In genomic region chr7:35232796-35233455, GRCm38 (mm10) we compare ENCODE assay signal across 17 mouse cellular contexts. TPM values are rescaled to one million over a fixed set of nuclear protein-coding genes. Genes with fewer than 3 reads are reported as not detected.
DNase-seq lines count a peak whose midpoint lies in the region; ATAC-seq and TF ChIP-seq lines count a peak whose summit lies in the region.
"Had no signal": no experiment of that assay in that cellular context is flagged by ENCODE, and none has a peak within 500 bp of the region (broad histone marks: within the 10 kb centered on the region; RNA-seq: fewer than 3 reads in every experiment).

No protein-coding gene starts in this region.

- no peaks in the 10 kb centered on the region for H3K36me3 ChIP-seq in heart, embryonic 11.5 days (ENCODE audit: control insufficient read depth, insufficient read depth, low read length)
- H3K36me3 ChIP-seq in midbrain, embryonic 10.5 days, result no peaks in the 10 kb centered on the region
- no peaks in the 10 kb centered on the region for H3K36me3 ChIP-seq in midbrain, embryonic 16.5 days (ENCODE audit: control insufficient read depth, insufficient read depth, low read length)
- no peaks in the 10 kb centered on the region for H3K36me3 ChIP-seq in limb, embryonic 11.5 days (ENCODE audit: control insufficient read depth, insufficient read depth, low read length)
- H3K36me3 ChIP-seq in forebrain, embryonic 15.5 days, result no peaks in the 10 kb centered on the region
- H3K36me3 ChIP-seq: embryonic facial prominence, embryonic 15.5 days; forebrain, embryonic 12.5 days had no signal

- H3K9me3 ChIP-seq in heart, embryonic 11.5 days (replicated peaks; ENCODE audit: control insufficient read depth, low read length), result no peaks in the 10 kb centered on the region
- peaks cover 7% of the 10 kb centered on the region; the same call in 1 of the 2 replicates for H3K9me3 ChIP-seq in midbrain, embryonic 10.5 days (replicated peaks)
- no peaks in the 10 kb centered on the region for H3K9me3 ChIP-seq in midbrain, embryonic 16.5 days (replicated peaks; ENCODE audit: control insufficient read depth, low read length, poor library complexity, severe bottlenecking)
- H3K9me3 ChIP-seq in limb, embryonic 11.5 days (ENCODE audit: control insufficient read depth, low read length), result no peaks in the 10 kb centered on the region
- H3K9me3 ChIP-seq in forebrain, embryonic 15.5 days, result no peaks in the 10 kb centered on the region

- ATAC-seq in heart, embryonic 11.5 days (replicated peaks; ENCODE audit: insufficient number of reproducible peaks, low FRiP score, low TSS enrichment), result no peak
- no peak for ATAC-seq in midbrain, embryonic 16.5 days
- ATAC-seq in limb, embryonic 11.5 days (ENCODE audit: insufficient number of reproducible peaks, low FRiP score, low TSS enrichment, low read depth), result no peak
- no peak for ATAC-seq in forebrain, embryonic 15.5 days (replicated peaks)

- peak overlapping the region; percentile 9; the same call in 1 of the 2 replicates for H3K4me2 ChIP-seq in heart, embryonic 11.5 days
- H3K4me2 ChIP-seq in midbrain, embryonic 16.5 days (ENCODE audit: low read length), result no peak overlapping the region
- H3K4me2 ChIP-seq in limb, embryonic 11.5 days (ENCODE audit: low read depth, severe bottlenecking), result no peak overlapping the region; the same call in 1 of the 2 replicates
- no peak overlapping the region for H3K4me2 ChIP-seq in forebrain, embryonic 15.5 days (replicated peaks)

- intact Hi-C loops in heart, postnatal 36 days (cut with DNase I), result loop anchor here (10.0 kb wide), 1 partner anchor 178 kb away; the partner anchor contains the start of gene Cebpg
- intact Hi-C loops in gastrocnemius, adult 2 months (cut with DNase I), result no loop called here

- 25% methylated on average over 13 of the region's 13 CpGs for WGBS in heart, embryonic 11.5 days (ENCODE audit: insufficient replicate concordance)
- WGBS in midbrain, embryonic 10.5 days, result 26% methylated on average over 13 of the region's 13 CpGs
- WGBS in midbrain, embryonic 16.5 days, result 30% methylated on average over 13 of the region's 13 CpGs
- 25% methylated on average over 13 of the region's 13 CpGs for whole genome bisulfite sequencing in limb, embryonic 11.5 days
- WGBS in forebrain, embryonic 15.5 days, result 35% methylated on average over 13 of the region's 13 CpGs

- no peak overlapping the region for H3K9ac ChIP-seq in heart, embryonic 11.5 days (ENCODE audit: low read depth, low read length)
- no peak overlapping the region for H3K9ac ChIP-seq in midbrain, embryonic 16.5 days (ENCODE audit: low read depth, low read length)
- H3K9ac ChIP-seq in limb, embryonic 11.5 days (ENCODE audit: low read length), result no peak overlapping the region
- H3K9ac ChIP-seq in forebrain, embryonic 15.5 days (replicated peaks), result no peak overlapping the region
- H3K9ac ChIP-seq: embryonic facial prominence, embryonic 15.5 days; forebrain, embryonic 12.5 days; liver, embryonic 14.5 days had no signal

- no peaks in the 10 kb centered on the region for H3K27me3 ChIP-seq in heart, embryonic 11.5 days (ENCODE audit: control insufficient read depth, insufficient read depth, low read length)
- H3K27me3 ChIP-seq in midbrain, embryonic 10.5 days (ENCODE audit: low read depth, poor library complexity, severe bottlenecking), result no peaks in the 10 kb centered on the region
- H3K27me3 ChIP-seq in midbrain, embryonic 16.5 days (ENCODE audit: control insufficient read depth, insufficient read depth, low read depth, low read length), result no peaks in the 10 kb centered on the region
- no peaks in the 10 kb centered on the region for H3K27me3 ChIP-seq in limb, embryonic 11.5 days (ENCODE audit: control insufficient read depth, insufficient read depth, low read length)
- no peaks in the 10 kb centered on the region for H3K27me3 ChIP-seq in forebrain, embryonic 15.5 days
- H3K27me3 ChIP-seq: embryonic facial prominence, embryonic 15.5 days; forebrain, embryonic 12.5 days had no signal

- DNase-seq in heart, postnatal 36 days, result no peak
- DNase-seq in midbrain, embryonic 10.5 days (ENCODE audit: low spot score), result peak; percentile 27
- DNase-seq in embryo, embryonic 10 days (ENCODE audit: low spot score), result peak; percentile 70
- peak; percentile 47 for DNase-seq in limb, embryonic 11.5 days (ENCODE audit: low spot score)
- no peak for DNase-seq in gastrocnemius, adult 2 months
- DNase-seq: adrenal gland, adult 2 months; kidney, adult 9 months; lung, postnatal 10 days; right cerebral cortex, postnatal 25 days; thymus, adult 2 months had no signal

- no peak overlapping the region for H3K4me3 ChIP-seq in heart, embryonic 11.5 days (ENCODE audit: low read depth, low read length)
- 0 out of 2 replicates have a peak overlapping the region, but pooled peaks have one; percentile 5 for H3K4me3 ChIP-seq in midbrain, embryonic 10.5 days
- H3K4me3 ChIP-seq in midbrain, embryonic 16.5 days (ENCODE audit: low read depth, low read length), result no peak overlapping the region
- H3K4me3 ChIP-seq in limb, embryonic 11.5 days (ENCODE audit: low read depth, low read length), result no peak overlapping the region
- H3K4me3 ChIP-seq in gastrocnemius, adult 2 months, result no peak overlapping the region
- H3K4me3 ChIP-seq in forebrain, embryonic 15.5 days, result no peak overlapping the region

- no peak overlapping the region for H3K27ac ChIP-seq in heart, embryonic 11.5 days (ENCODE audit: low read depth, low read length)
- no peak overlapping the region; the same call in 1 of the 2 replicates for H3K27ac ChIP-seq in midbrain, embryonic 10.5 days (replicated peaks)
- H3K27ac ChIP-seq in midbrain, embryonic 16.5 days (ENCODE audit: low read length), result no peak overlapping the region
- no peak overlapping the region for H3K27ac ChIP-seq in limb, embryonic 11.5 days (replicated peaks; ENCODE audit: low read depth, low read length)
- no peak overlapping the region for H3K27ac ChIP-seq in gastrocnemius, adult 2 months
- H3K27ac ChIP-seq in forebrain, embryonic 15.5 days (replicated peaks), result no peak overlapping the region
- H3K27ac ChIP-seq: embryonic facial prominence, embryonic 15.5 days; liver, embryonic 14.5 days had no signal

- TF ChIP-seq CTCF in gastrocnemius, adult 2 months (IDR thresholded peaks at IDR 0.05), result no peak

- H3K4me1 ChIP-seq in heart, embryonic 11.5 days (ENCODE audit: control insufficient read depth, insufficient read depth, low read length), result no peaks in the 10 kb centered on the region
- H3K4me1 ChIP-seq in midbrain, embryonic 10.5 days, result peaks cover 18% of the 10 kb centered on the region
- peaks cover 9% of the 10 kb centered on the region for H3K4me1 ChIP-seq in midbrain, embryonic 16.5 days (ENCODE audit: control insufficient read depth, insufficient read depth, low read length)
- no peaks in the 10 kb centered on the region for H3K4me1 ChIP-seq in limb, embryonic 11.5 days (ENCODE audit: control insufficient read depth, insufficient read depth, low read length)
- peaks cover 16% of the 10 kb centered on the region; the same call in 1 of the 2 replicates for H3K4me1 ChIP-seq in forebrain, embryonic 15.5 days

RNA-seq across cellular contexts. Expression of gene Lrp3, which starts 17.6 kb away (rescaled TPM):
- polyA plus RNA-seq in heart, embryonic 11.5 days (2014; fragmentation: Nextera tagmentation; extraction: Ambion mirVana), result 2.1 and 2.2 TPM in 2 replicates
- 1 to 10 TPM; 8.2 to 9.5 TPM for total RNA-seq in heart, postnatal 36 days (2021)
- 11.9 and 13.5 TPM in 2 replicates for polyA plus RNA-seq in midbrain, embryonic 10.5 days (2016; fragmentation: Nextera tagmentation; extraction: Ambion mirVana)
- polyA plus RNA-seq in midbrain, embryonic 16.5 days (2015; fragmentation: Nextera tagmentation; extraction: Ambion mirVana), result 23.9 and 25.6 TPM in 2 replicates
- 8.2 and 9.8 TPM in 2 replicates for polyA plus RNA-seq in limb, embryonic 11.5 days (2014; fragmentation: Nextera tagmentation; extraction: Ambion mirVana)
- total RNA-seq in gastrocnemius, adult 2 months (2021), result 1 to 10 TPM; 7.5 to 8.6 TPM
- 25.3 and 26.4 TPM in 2 replicates for polyA plus RNA-seq in forebrain, embryonic 15.5 days (2015; fragmentation: Nextera tagmentation; extraction: Ambion mirVana)
- total RNA-seq: megakaryocyte-erythroid progenitor cell, adult 5-6 weeks had no signal

RNA-seq across cellular contexts. Expression of gene Slc7a10, which starts 46.7 kb away (rescaled TPM):
- 0.68 and 0.89 TPM in 2 replicates for polyA plus RNA-seq in heart, embryonic 11.5 days (2014; fragmentation: Nextera tagmentation; extraction: Ambion mirVana)
- total RNA-seq in heart, postnatal 36 days (2021), result 1 to 10 TPM in 1 of 2 experiments, under 1 TPM in 1; 0.19 to 1.0 TPM
- polyA plus RNA-seq in midbrain, embryonic 10.5 days (2016; fragmentation: Nextera tagmentation; extraction: Ambion mirVana), result 0.17 and 0.35 TPM in 2 replicates
- 9.8 and 21.0 TPM in 2 replicates for polyA plus RNA-seq in midbrain, embryonic 16.5 days (2015; fragmentation: Nextera tagmentation; extraction: Ambion mirVana)
- 0.16 TPM in 1 of 2 replicates, not detected in the other for polyA plus RNA-seq in limb, embryonic 11.5 days (2014; fragmentation: Nextera tagmentation; extraction: Ambion mirVana)
- total RNA-seq in gastrocnemius, adult 2 months (2021), result under 1 TPM; 0.31 to 0.47 TPM
- 5.3 and 6.2 TPM in 2 replicates for polyA plus RNA-seq in forebrain, embryonic 15.5 days (2015; fragmentation: Nextera tagmentation; extraction: Ambion mirVana)
- total RNA-seq: megakaryocyte-erythroid progenitor cell, adult 5-6 weeks had no signal

Comparison
In these comparisons a context has a peak if more than half of its experiments do, and no peak if none do; other contexts are left out.
1. DNase-seq: peak in midbrain, embryonic 10.5 days (single experiment), embryo, embryonic 10 days (single experiment) and limb, embryonic 11.5 days (single experiment); none in heart, postnatal 36 days (0 of 2) and gastrocnemius, adult 2 months (single experiment).